Mouse (Mus musculus): ENCODE measurements at regions not wholly inside any gene's neighbourhood (a gene's known extent, or its start where the extent isn't known, plus 50 kb on each side); places are given as distances from the start of the nearest gene placed in this dataset.

DNA sequence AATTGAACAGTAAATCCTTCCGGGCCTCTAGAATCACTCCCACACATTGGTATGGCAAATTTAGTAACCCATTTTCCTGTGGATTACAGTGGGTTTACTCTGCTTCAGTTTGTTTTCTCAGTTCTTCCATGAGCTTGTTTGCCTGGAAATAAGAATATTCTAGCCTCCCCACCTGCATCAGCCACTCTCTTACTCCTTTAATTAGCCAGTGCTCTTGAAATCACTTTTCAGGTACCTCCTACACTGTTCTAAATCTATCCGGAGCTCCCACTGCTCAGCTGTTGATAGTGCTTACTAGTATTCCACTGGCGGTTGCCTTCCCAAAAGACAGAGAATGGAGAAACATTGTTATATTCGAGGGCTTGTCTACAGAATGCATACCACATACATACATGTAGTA is 167.1 kb downstream of the Htr7 start:
- Histone ChIP-seq H3K4me3 (ENCODE audit: low read depth, low read length) (no peak overlapping the region), H3K4me2 (no peak overlapping the region), H3K9ac (no peak overlapping the region), H3K36me3 (ENCODE audit: insufficient read depth) (no peaks in the 10 kb centered on the region), H3K27ac (ENCODE audit: low read depth) (no peak overlapping the region), H3K4me1 (ENCODE audit: insufficient read depth) (no peaks in the 10 kb centered on the region), H3K9me3 (ENCODE audit: low read depth, low read length) (no peaks in the 10 kb centered on the region), H3K27me3 (ENCODE audit: insufficient read depth, low read length) (no peaks in the 10 kb centered on the region)
- no peak for ATAC-seq (ENCODE audit: insufficient read depth)
- WGBS = 80% methylated on average over 4 of the region's 4 CpGs
- TF ChIP-seq CTCF (IDR thresholded peaks at IDR 0.05; ENCODE audit: low read depth) = no peak
- no peak for DNase-seq

DNA sequence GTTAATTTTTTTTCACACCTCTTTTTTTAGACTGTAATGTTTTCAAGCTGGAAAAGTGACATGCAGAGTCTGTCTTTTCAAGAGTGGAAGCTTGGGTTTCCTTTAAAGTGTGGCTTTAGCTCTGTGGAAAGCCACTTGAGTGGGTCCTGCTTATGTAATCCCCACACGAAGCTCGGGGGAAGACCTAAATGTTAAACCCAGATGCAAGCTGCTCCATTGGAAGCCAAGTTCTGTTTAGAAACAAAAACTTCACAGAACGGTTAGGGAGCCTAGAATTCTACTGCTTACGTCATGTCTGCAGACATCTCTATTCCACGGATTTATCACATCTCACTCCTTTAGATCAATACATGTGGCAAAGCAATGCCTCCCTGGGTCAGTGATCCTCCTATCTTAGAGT is 171.0 kb downstream of the Htr7 start:
- no peaks in the 10 kb centered on the region for H3K36me3 ChIP-seq (ENCODE audit: insufficient read depth)
- H3K4me2 ChIP-seq = no peak overlapping the region
- no peak overlapping the region for H3K9ac ChIP-seq
- WGBS = 64% methylated on average over 5 of the region's 5 CpGs
- no peaks in the 10 kb centered on the region for H3K27me3 ChIP-seq (ENCODE audit: insufficient read depth, low read length)
- no peak overlapping the region for H3K4me3 ChIP-seq (ENCODE audit: low read depth, low read length)
- DNase-seq = no peak
- no peak for TF ChIP-seq CTCF (IDR thresholded peaks at IDR 0.05; ENCODE audit: low read depth)
- no peaks in the 10 kb centered on the region for H3K4me1 ChIP-seq (ENCODE audit: insufficient read depth)
- no peaks in the 10 kb centered on the region for H3K9me3 ChIP-seq (ENCODE audit: low read depth, low read length)
- no peak for ATAC-seq (ENCODE audit: insufficient read depth)
- H3K27ac ChIP-seq (ENCODE audit: low read depth) = no peak overlapping the region

DNA sequence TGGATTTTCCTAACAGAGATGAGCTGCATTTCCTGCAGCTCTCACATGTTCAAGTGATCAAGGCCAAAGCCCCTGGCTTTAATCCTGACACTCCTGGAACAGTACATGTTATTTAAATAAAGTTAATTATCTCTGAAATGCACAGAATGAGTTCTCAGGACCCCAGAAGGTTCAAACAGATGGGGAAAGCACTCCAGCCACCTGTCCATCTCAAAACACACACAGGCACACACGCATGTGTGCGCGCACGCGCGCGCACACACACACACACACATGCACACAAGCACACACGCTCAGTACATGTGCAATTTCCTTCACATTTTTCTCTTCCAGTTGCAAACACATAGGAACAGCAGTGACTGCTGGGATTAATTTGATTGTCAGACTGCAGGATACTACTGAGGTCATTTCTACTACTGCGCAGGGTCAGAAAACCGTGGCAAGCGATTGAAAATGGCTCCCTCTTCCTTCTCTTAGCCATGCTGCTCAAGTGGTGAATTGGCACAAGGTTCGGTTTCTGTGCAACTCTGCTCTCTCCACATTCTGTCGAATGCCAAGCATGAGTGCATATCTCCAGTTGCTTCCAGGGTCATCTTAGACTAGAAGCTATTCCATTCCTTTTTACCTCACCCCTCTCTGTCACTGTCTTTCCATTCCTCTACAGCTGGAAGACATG is 175.4 kb downstream of the Htr7 start:
- TF ChIP-seq CTCF (IDR thresholded peaks at IDR 0.05; ENCODE audit: low read depth) = no peak
- WGBS = 90% methylated on average over 13 of the region's 13 CpGs
- Histone ChIP-seq H3K4me3 (ENCODE audit: low read depth, low read length) (no peak overlapping the region), H3K36me3 (ENCODE audit: insufficient read depth) (no peaks in the 10 kb centered on the region), H3K9ac (no peak overlapping the region), H3K4me2 (no peak overlapping the region), H3K27me3 (ENCODE audit: insufficient read depth, low read length) (no peaks in the 10 kb centered on the region), H3K9me3 (ENCODE audit: low read depth, low read length) (no peaks in the 10 kb centered on the region), H3K4me1 (ENCODE audit: insufficient read depth) (no peaks in the 10 kb centered on the region), H3K27ac (ENCODE audit: low read depth) (no peak overlapping the region)
- no peak for DNase-seq
- 0 out of 2 replicates have a peak, but pooled peaks have one; percentile 11 for ATAC-seq (ENCODE audit: insufficient read depth)

DNA sequence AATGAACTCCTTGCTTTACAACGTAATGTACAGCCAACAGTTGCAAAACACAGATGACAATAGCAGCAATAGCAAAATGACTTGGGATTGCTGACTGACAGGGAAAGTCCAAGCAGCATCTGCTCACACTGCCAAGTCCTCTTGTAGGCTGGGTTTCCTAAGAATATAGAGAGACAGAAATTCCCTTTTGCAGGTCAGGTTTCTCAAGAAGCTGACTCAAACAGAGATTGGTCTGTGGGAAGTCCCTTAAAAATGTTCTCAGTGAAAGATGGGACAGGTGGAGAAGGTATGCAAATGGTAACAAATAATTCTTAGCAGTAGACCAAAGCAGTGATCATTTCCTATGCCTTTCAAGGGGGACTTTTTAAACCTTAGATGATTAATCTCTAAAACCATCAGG is 181.8 kb downstream of the Htr7 start:
- TF ChIP-seq CTCF (IDR thresholded peaks at IDR 0.05; ENCODE audit: low read depth) = no peak
- no peaks in the 10 kb centered on the region for H3K4me1 ChIP-seq (ENCODE audit: insufficient read depth)
- WGBS = 58% methylated on average over 1 of the region's 1 CpGs

DNA sequence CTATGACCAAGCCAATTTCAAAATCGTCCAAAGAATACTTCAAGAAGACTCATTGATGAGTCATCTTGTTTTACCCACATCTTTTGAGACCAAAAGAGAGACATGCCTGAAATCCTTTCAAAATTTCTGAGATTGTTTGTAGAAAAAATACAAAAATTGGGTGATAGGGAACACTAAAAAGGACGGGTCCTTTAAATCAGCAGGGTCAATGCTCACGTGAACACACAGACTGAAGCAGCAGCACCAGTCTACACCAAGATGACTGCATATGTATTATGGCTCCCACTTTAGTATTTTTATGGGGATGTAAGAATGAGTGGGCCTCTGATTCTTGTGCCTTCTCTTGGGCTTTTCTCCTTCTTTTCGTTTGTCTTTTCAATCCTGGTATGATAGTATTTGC is 186.6 kb downstream of the Htr7 start:
- no peaks in the 10 kb centered on the region for H3K36me3 ChIP-seq (ENCODE audit: insufficient read depth)
- no peaks in the 10 kb centered on the region for H3K27me3 ChIP-seq (ENCODE audit: insufficient read depth, low read length)
- H3K9ac ChIP-seq = no peak overlapping the region
- H3K4me2 ChIP-seq = no peak overlapping the region
- no peak overlapping the region for H3K27ac ChIP-seq (ENCODE audit: low read depth)
- no peaks in the 10 kb centered on the region for H3K4me1 ChIP-seq (ENCODE audit: insufficient read depth)
- 75% methylated on average over 4 of the region's 4 CpGs for WGBS
- TF ChIP-seq CTCF (IDR thresholded peaks at IDR 0.05; ENCODE audit: low read depth) = no peak
- ATAC-seq (ENCODE audit: insufficient read depth) = no peak
- H3K9me3 ChIP-seq (ENCODE audit: low read depth, low read length) = no peaks in the 10 kb centered on the region
- no peak overlapping the region for H3K4me3 ChIP-seq (ENCODE audit: low read depth, low read length)
- DNase-seq = no peak

More for the DNA sequence above, 181.8 kb downstream of the Htr7 start:
- ATAC-seq (ENCODE audit: insufficient read depth) (no peak), DNase-seq (no peak)
- Histone ChIP-seq H3K4me3 (ENCODE audit: low read depth, low read length) (no peak overlapping the region), H3K27me3 (ENCODE audit: insufficient read depth, low read length) (no peaks in the 10 kb centered on the region), H3K4me2 (no peak overlapping the region), H3K9ac (no peak overlapping the region), H3K27ac (ENCODE audit: low read depth) (no peak overlapping the region), H3K36me3 (ENCODE audit: insufficient read depth) (no peaks in the 10 kb centered on the region), H3K9me3 (ENCODE audit: low read depth, low read length) (no peaks in the 10 kb centered on the region)

DNA sequence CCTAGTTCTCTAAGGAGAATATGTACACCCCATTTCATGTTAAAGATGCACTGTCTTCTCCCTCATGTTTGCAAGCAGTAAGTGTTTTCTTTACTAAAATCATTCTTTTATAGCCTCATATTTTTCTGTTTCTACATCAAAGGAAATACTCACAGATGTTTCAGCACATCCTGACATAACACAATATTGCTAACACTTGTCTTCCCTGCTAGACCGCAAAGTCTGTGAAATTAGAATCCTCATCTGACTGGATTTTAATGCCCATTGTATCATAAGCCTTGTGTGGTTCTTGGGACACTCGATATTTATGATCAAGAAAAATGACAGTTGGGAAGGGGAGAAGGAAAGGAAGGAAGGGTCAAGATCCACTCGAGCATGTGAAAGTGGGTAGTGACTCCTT is 188.8 kb downstream of the Htr7 start:
- WGBS = 63% methylated on average over 3 of the region's 3 CpGs
- no peak for TF ChIP-seq CTCF (IDR thresholded peaks at IDR 0.05; ENCODE audit: low read depth)

DNA sequence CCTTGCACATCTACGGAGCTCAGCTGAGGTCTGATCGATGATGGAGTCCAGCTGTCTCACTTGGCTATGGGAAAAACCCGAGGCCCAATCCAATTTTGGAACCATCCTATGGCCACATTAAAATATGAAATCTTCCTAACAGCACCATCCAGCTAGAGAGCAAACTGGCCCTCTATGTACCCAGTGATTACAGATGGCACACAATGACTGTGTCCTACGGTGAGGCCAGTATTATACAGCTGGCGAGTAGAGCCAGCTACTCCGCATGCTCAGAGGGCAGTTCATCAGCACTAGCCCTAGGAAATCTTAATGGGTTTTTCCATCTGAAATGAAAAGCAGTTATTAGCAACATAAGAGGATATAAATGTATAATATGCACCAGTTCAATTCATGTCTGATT is 194.3 kb downstream of the Htr7 start:
- H3K4me3 ChIP-seq (ENCODE audit: low read depth, low read length) = no peak overlapping the region
- 76% methylated on average over 6 of the region's 6 CpGs for WGBS
- no peaks in the 10 kb centered on the region for H3K4me1 ChIP-seq (ENCODE audit: insufficient read depth)
- no peaks in the 10 kb centered on the region for H3K36me3 ChIP-seq (ENCODE audit: insufficient read depth)
- H3K9me3 ChIP-seq (ENCODE audit: low read depth, low read length) = no peaks in the 10 kb centered on the region
- DNase-seq (no peak), ATAC-seq (ENCODE audit: insufficient read depth) (no peak)
- no peaks in the 10 kb centered on the region for H3K27me3 ChIP-seq (ENCODE audit: insufficient read depth, low read length)
- no peak for TF ChIP-seq CTCF (IDR thresholded peaks at IDR 0.05; ENCODE audit: low read depth)
- H3K27ac ChIP-seq (ENCODE audit: low read depth) = no peak overlapping the region
- no peak overlapping the region for H3K4me2 ChIP-seq
- H3K9ac ChIP-seq = no peak overlapping the region

More for the DNA sequence above, 188.8 kb downstream of the Htr7 start:
- no peak overlapping the region for H3K4me3 ChIP-seq (ENCODE audit: low read depth, low read length)
- H3K9me3 ChIP-seq (ENCODE audit: low read depth, low read length) = no peaks in the 10 kb centered on the region
- H3K4me2 ChIP-seq = no peak overlapping the region
- no peak overlapping the region for H3K9ac ChIP-seq
- H3K4me1 ChIP-seq (ENCODE audit: insufficient read depth) = no peaks in the 10 kb centered on the region
- H3K27me3 ChIP-seq (ENCODE audit: insufficient read depth, low read length) = no peaks in the 10 kb centered on the region
- DNase-seq (no peak), ATAC-seq (ENCODE audit: insufficient read depth) (no peak)
- H3K36me3 ChIP-seq (ENCODE audit: insufficient read depth) = no peaks in the 10 kb centered on the region
- H3K27ac ChIP-seq (ENCODE audit: low read depth) = no peak overlapping the region

All from lung, embryonic 14.5 days (tissue).